Mouse (Mus musculus) thymus, adult 2 months (tissue): Measurements from ENCODE around the gene Olfr318. TPM values are rescaled to one million over a fixed set of nuclear protein-coding genes. Genes with fewer than 3 reads are reported as not detected.
"Not testable (repeated sequence)": the region's sequence is repeated elsewhere in the genome, so short reads cannot be mapped to it uniquely, and the experiment has no call there.

Experiments
- DNase-seq: peaks from one replicate; pipeline ENCODE4 v3.0.0; 2021
- H3K27ac ChIP-seq: fragments of 200-500 bp; 2 replicates; pipeline ENCODE4 v1.5.1; 2012; ENCODE audit warnings: low read length, control low read depth; ENCODE audit not compliant: control insufficient read depth, insufficient read depth
- H3K27me3 ChIP-seq: fragments of 200-500 bp; 2 replicates; pipeline ENCODE4 v1.6.1; 2012; ENCODE audit warnings: mild to moderate bottlenecking, low read length, moderate library complexity, mixed read lengths; ENCODE audit not compliant: control insufficient read depth, insufficient read depth
- H3K36me3 ChIP-seq: fragments of 200-500 bp; 2 replicates; pipeline ENCODE4 v1.6.1; 2012; ENCODE audit warnings: mild to moderate bottlenecking, low read length, moderate library complexity; ENCODE audit not compliant: control insufficient read depth, insufficient read depth
- H3K4me1 ChIP-seq: fragments of 200-500 bp; replicated peaks from 2 replicates; pipeline ENCODE4 v1.6.1; 2012; ENCODE audit warnings: low read length; ENCODE audit not compliant: control insufficient read depth, insufficient read depth
- H3K4me3 ChIP-seq: fragments of 200-500 bp; 2 replicates; pipeline ENCODE4 v1.5.1; 2012; ENCODE audit warnings: mild to moderate bottlenecking, low read length, control low read depth, moderate library complexity; ENCODE audit not compliant: control insufficient read depth, insufficient read depth
- CTCF ChIP-seq: fragments of 200-500 bp; IDR thresholded peaks from 2 replicates; pipeline ENCODE4 v1.5.1; 2012; ENCODE audit warnings: mild to moderate bottlenecking, control low read depth, low read length, moderate library complexity, borderline replicate concordance; ENCODE audit not compliant: control insufficient read depth, poor library complexity, insufficient read depth; ENCODE audit errors: extremely low read depth
- POLR2A ChIP-seq: fragments of 200-500 bp; IDR thresholded peaks from 2 replicates; pipeline ENCODE4 v1.6.1; 2012; ENCODE audit warnings: mild to moderate bottlenecking, low read length, control low read depth, moderate library complexity; ENCODE audit not compliant: control insufficient read depth, poor library complexity, insufficient read depth; ENCODE audit errors: extremely low read depth
- WGBS: fragments of 180-500 bp; shearing (Covaris S2); methylation state at CpG from one replicate; pipeline ENCODE4 v1.1.7; 2018; 5-methylcytosine and 5-hydroxymethylcytosine counted together
- polyA plus RNA-seq: library from polyadenylated mRNA; depleted of rRNA; stranded (reverse); fragments of >200 nt; gene quantifications from 2 replicates; pipeline ENCODE4 v1.2.3, GENCODE M21; 2012; rRNA removed

The Olfr318 gene
- not detected in 2 replicates for polyA plus RNA-seq

DNA sequence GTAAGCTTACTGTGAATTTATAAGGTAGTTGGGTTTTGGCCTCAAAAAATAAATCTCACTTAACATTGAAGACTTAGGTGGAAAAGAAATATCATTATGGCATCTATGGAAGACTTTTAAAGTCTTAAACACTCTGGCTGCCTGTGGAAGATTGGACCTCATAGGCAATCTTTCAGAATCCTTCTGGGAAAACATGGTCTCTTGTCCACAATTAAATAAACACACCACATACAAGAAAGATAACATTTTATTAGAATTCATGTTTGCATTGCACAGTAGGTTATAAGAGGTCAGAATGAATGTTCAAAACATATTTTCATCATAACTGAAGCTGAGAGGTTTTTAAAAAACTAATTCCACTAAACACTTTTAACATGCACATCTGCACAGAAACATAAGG is at the start of gene Olfr318:
TSS of gene Olfr318 (minus strand) at position 101 of the 400 bp plus-strand sequence.
- H3K27me3 ChIP-seq = no peaks in the 10 kb centered on the region
- no peak within 1 kb of the TSS for H3K27ac ChIP-seq
- no peaks in the 10 kb centered on the region for H3K4me1 ChIP-seq
- DNase-seq = no peak
- H3K36me3 ChIP-seq = no peaks in the 10 kb centered on the region
- TF ChIP-seq POLR2A (no peak), CTCF (no peak)
- H3K4me3 ChIP-seq = no peak within 1 kb of the TSS

DNA sequence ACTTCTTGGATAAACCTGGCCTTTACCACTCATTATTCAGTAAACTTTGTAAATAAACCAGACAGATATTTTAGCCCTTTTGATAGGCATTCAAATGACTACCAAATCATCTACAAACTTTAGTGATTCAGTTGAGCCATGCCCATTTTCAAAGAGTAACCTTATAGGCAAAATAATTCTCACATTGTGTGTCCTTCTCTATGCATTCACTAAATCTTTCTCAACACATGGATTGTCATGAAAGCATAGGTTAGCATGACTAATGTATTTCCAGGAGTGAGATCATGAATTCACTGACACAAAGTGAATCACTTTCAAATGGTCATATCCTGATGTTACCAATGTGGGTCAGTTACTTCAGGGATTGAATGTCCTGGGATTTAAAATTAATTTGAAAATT is 49.1 kb upstream of the Olfr318 start, which contains the start of gene Olfr315:
TSS of gene Olfr315 (plus strand) at position 301 of the 400 bp plus-strand sequence.
- H3K4me3 ChIP-seq = no peak within 1 kb of the TSS

GRCm38 (mm10) chr11:58752434-58752833 is 28.6 kb upstream of the Olfr318 start, which contains the start of gene Olfr316:
Gene Olfr316 (plus strand): TSS chr11:58752734.
- no peaks in the 10 kb centered on the region for H3K27me3 ChIP-seq
- DNase-seq = no peak
- no peak within 1 kb of the TSS for H3K4me3 ChIP-seq
- H3K4me1 ChIP-seq = no peaks in the 10 kb centered on the region
- H3K27ac ChIP-seq = no peak within 1 kb of the TSS
- no peak for TF ChIP-seq CTCF
- TF ChIP-seq POLR2A = no peak
- no peaks in the 10 kb centered on the region for H3K36me3 ChIP-seq
- WGBS = 98% methylated on average over 2 of the region's 2 CpGs

More for the DNA sequence above, 49.1 kb upstream of the Olfr318 start, which contains the start of gene Olfr315:
- TF ChIP-seq POLR2A (no peak), CTCF (no peak)
- no peak within 1 kb of the TSS for H3K27ac ChIP-seq
- no peaks in the 10 kb centered on the region for H3K27me3 ChIP-seq
- no peaks in the 10 kb centered on the region for H3K4me1 ChIP-seq
- no peak for DNase-seq
- no peaks in the 10 kb centered on the region for H3K36me3 ChIP-seq

DNA sequence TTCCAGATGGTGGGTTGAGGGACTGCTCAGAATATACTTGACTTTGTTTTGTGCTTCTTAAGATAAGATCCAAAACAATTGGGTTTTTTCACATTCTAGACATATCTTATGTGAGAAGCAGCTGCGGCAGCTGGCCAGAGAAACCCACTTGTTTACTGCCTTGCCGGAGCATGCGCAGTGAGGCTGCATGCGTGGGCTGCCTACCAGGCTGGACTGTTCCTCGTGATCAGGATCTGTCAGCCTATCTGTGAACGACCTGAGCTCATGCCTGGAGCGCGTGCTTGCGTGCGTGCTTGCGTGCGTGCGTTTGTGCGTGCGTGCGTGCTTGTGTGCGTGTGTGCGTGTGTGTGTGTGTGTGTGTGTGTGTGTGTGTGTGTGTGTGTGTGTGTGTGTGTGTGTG is 27.3 kb upstream of the Olfr318 start:
- H3K4me1 ChIP-seq, DNase-seq, H3K36me3 ChIP-seq, H3K27ac ChIP-seq, H3K27me3 ChIP-seq, H3K4me3 ChIP-seq: not testable (repeated sequence)
- WGBS = 81% methylated on average over 18 of the region's 18 CpGs

DNA sequence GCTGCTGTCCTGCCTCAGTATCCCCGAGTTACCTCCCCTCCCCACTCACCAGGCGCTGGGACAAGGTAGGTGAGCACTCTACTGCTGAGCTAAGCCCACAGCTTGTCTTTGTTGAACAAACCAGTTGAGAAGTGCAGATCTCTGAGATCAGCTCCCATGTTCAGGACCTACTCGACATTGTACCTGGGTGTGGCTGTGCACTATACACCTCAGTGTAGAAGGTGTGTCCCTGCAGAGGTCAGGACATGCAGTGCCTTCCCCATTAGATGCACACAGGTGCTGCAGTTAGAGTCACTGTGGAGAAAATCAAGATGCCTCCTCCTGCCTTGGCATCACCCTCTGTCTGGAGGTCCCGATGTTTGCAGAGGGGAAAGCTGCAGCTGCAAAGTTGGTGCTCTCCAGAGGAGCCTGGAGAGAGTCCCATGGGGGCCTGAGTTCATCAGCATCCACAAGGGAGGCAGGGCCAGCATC is 15.0 kb upstream of the Olfr318 start, which contains the start of gene Olfr317:
TSS of gene Olfr317 (minus strand) at position 421 of the 471 bp plus-strand sequence.
- Histone ChIP-seq H3K4me1 (no peaks in the 10 kb centered on the region), H3K36me3 (no peaks in the 10 kb centered on the region), H3K27me3 (no peaks in the 10 kb centered on the region), H3K27ac (no peak within 1 kb of the TSS), H3K4me3 (no peak within 1 kb of the TSS)
- TF ChIP-seq POLR2A (no peak), CTCF (no peak)
- WGBS = 83% methylated on average over 4 of the region's 4 CpGs
- DNase-seq = no peak

DNA sequence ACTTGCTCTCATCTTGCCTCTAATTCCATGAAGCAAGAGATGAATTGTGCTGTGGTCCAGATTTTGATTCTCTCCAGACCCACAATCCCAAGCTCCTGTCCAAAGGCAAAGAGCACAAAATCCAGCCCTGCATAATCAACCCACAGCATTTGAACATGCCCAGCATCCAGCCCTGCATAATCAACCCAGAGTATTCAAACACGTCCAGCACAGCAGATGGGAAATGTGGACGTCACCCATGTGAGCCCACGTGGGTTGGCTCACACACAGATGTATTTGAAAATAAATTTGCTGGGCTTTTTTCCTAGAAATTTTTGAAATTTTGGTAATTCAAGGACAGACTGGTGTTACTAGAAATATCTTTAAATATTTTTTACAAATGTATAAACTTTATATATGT is 9.6 kb upstream of the Olfr318 start:
- TF ChIP-seq POLR2A = no peak
- TF ChIP-seq CTCF = no peak
- Histone ChIP-seq H3K4me1 (no peaks in the 10 kb centered on the region), H3K27ac (no peak overlapping the region), H3K36me3 (no peaks in the 10 kb centered on the region), H3K27me3 (no peaks in the 10 kb centered on the region), H3K4me3 (no peak overlapping the region)
- 66% methylated on average over 3 of the region's 3 CpGs for WGBS
- DNase-seq = no peak

DNA sequence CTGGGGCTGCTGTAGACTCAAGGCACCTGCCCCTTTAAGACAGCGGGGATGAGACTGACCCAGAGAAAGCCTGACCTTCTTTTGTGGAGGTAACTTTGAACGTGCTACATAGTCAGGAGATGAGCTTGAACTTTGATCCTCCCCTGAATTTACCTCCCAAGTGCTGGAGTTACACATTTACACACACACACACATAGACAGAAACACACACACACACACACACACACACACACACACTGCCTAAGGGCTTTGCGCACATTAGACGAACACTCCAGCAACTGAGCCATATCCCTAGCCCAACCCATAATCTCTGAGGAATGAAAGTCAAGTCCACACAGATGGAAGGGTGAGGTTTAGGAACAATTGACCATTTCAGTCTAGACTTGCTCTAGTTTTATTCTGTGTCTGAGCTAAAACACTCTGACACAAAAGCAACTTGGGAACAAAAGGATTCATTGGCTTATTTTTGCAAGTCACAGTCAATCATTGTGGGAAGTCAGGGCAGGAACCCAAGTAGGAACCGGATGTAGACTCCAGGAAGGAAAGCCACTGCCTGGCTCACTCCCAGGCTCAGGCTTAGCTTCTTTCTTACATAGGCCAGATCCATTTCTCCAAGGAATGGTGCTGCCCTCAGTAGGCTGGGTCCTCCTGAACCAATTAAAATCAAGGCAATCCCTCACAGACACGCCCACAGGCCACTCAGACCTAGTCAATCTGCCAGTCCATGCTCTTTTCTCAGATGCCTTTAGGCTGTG is 4.3 kb upstream of the Olfr318 start:
- H3K36me3 ChIP-seq, H3K27ac ChIP-seq, H3K4me3 ChIP-seq, DNase-seq, H3K27me3 ChIP-seq, H3K4me1 ChIP-seq: not testable (repeated sequence)
- 78% methylated on average over 6 of the region's 6 CpGs for WGBS
